9 mouse cellular contexts compared by ENCODE assay signal in genomic region chr11:74493172-74493862, GRCm38 (mm10).
A peak's percentile ranks its signal among the peaks of the same experiment; 100 is the strongest.
DNase-seq lines count a peak whose midpoint lies in the region; ATAC-seq and TF ChIP-seq lines count a peak whose summit lies in the region.
"Had no signal": no experiment of that assay in that cellular context is flagged by ENCODE, and none has a peak within 500 bp of the region (broad histone marks: within the 10 kb centered on the region; RNA-seq: fewer than 3 reads in every experiment).

No protein-coding gene starts in this region.

- WGBS in intestine, postnatal 0 days = 37% methylated on average over 11 of the region's 11 CpGs
- 81% methylated on average over 11 of the region's 11 CpGs for WGBS in limb, embryonic 10.5 days

- H3K27ac ChIP-seq in intestine, postnatal 0 days (ENCODE audit: low read depth, low read length) = peak overlapping the region; percentile 46; the same call in 1 of the 2 replicates
- no peak overlapping the region for H3K27ac ChIP-seq in limb, embryonic 10.5 days

- ATAC-seq in common myeloid progenitor, adult 5-6 weeks (replicated peaks; ENCODE audit: low read depth, poor library complexity, severe bottlenecking) = peak; percentile 55
- no peak for ATAC-seq in intestine, postnatal 0 days
- ATAC-seq in megakaryocyte, adult 5-6 weeks (ENCODE audit: poor library complexity, severe bottlenecking) = peak; percentile 45
- ATAC-seq: forebrain, embryonic 14.5 days had no signal

- peak overlapping the region; percentile 44 for H3K4me2 ChIP-seq in intestine, postnatal 0 days (replicated peaks; ENCODE audit: low read depth)

- DNase-seq in heart, adult 9 months (ENCODE audit: low spot score in 2 of 2) = peak; percentile 48 to 58
- no peak for DNase-seq in Muller cell, postnatal 12 days (ENCODE audit: inconsistent ontology term)
- DNase-seq in spleen, adult 12 weeks (ENCODE audit: low spot score) = no peak
- no peak for DNase-seq in limb, embryonic 10.5 days (ENCODE audit: low spot score)

- H3K36me3 ChIP-seq in intestine, postnatal 0 days (ENCODE audit: control insufficient read depth, insufficient read depth) = no peaks in the 10 kb centered on the region
- H3K36me3 ChIP-seq in limb, embryonic 10.5 days = no peaks in the 10 kb centered on the region

- no peaks in the 10 kb centered on the region for H3K9me3 ChIP-seq in intestine, postnatal 0 days (ENCODE audit: control insufficient read depth)
- H3K9me3 ChIP-seq in limb, embryonic 10.5 days (replicated peaks) = no peaks in the 10 kb centered on the region

- peaks cover 13% of the 10 kb centered on the region for H3K4me1 ChIP-seq in intestine, postnatal 0 days (replicated peaks; ENCODE audit: control insufficient read depth, insufficient read depth, low read length)
- peaks cover 7% of the 10 kb centered on the region; the same call in 1 of the 2 replicates for H3K4me1 ChIP-seq in limb, embryonic 10.5 days

- no peak for TF ChIP-seq CTCF in intestine, postnatal 0 days (IDR thresholded peaks at IDR 0.05; ENCODE audit: low read depth)

- H3K9ac ChIP-seq in intestine, postnatal 0 days (ENCODE audit: low read depth, low read length) = no peak overlapping the region; the same call in 1 of the 2 replicates

- no peaks in the 10 kb centered on the region for H3K27me3 ChIP-seq in intestine, postnatal 0 days (replicated peaks; ENCODE audit: control insufficient read depth, insufficient read depth, low read length)
- no peaks in the 10 kb centered on the region for H3K27me3 ChIP-seq in limb, embryonic 10.5 days (ENCODE audit: low read depth, poor library complexity, severe bottlenecking)

- no peak overlapping the region for H3K4me3 ChIP-seq in intestine, postnatal 0 days (ENCODE audit: low read depth, low read length)
- H3K4me3 ChIP-seq in limb, embryonic 10.5 days = no peak overlapping the region
- H3K4me3 ChIP-seq: myocyte had no signal

Comparison
In these comparisons a context has a peak if more than half of its experiments do, and no peak if none do; other contexts are left out.
1. DNase-seq: peak in heart, adult 9 months (2 of 2); none in Muller cell, postnatal 12 days (single experiment), spleen, adult 12 weeks (single experiment) and limb, embryonic 10.5 days (single experiment).